Mouse (Mus musculus) E14TG2a.4 (cell line): ENCODE data around the gene Fsd1.

Source experiments
- CTCF ChIP-seq: conservative IDR thresholded peaks from 2 replicates; pipeline ENCODE4 v1.5.1; 2014; ENCODE audit warnings: low read length
- NANOG ChIP-seq: IDR thresholded peaks from 2 replicates; pipeline ENCODE4 v1.6.1; 2014; ENCODE audit warnings: borderline replicate concordance, low read length, mixed read lengths

DNA sequence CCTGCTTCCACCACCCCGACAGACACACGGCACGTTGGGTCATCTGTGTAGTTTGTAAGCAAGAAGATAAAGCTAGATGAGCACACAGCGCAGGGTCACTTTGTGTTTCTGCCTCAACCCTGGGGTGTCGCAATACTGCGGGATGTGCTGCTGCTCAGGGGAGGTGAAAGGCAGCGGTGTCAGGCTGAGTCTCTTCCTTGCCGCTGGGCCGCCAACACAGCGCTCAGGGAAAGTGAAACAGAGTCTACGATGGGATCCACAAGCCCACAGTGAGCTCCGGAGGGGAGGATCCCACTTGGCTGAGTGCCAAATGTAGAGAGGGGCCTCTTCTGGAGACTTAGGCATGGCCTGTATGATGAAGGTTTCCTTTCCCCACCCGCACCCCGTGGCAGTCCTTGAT lies 23.1 kb upstream of the Fsd1 start:
- TF ChIP-seq CTCF (no peak), NANOG (no peak)
